Mouse (Mus musculus): ENCODE measurements around the gene Atrip. TPM values are rescaled to one million over a fixed set of nuclear protein-coding genes. Genes with fewer than 3 reads are reported as not detected.

Gene Atrip
- total and polyA plus RNA-seq, 2 experiments from 2014 or later, result 34.6 to 45.2 TPM

DNA sequence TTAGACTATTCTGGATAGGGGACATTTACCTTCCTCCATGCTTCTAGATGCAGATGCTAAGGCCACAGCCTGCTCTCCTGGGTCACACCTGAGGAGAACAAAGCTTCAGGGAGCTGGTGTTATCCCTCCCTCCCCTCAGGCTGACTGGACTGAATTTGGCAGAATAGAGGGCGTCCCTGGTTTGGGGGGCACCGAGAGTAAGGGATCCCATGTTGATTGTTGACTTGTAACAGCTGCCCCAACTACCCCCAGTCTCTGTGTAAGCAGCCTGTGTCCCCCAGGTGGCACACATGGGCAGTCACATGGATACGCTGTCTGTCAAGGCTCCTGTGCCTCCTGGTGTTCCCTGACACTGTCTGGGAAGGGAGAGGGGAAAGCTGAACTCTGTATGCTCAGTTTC, 45.5 kb downstream of the Atrip start:
- ATAC-seq (no peak), DNase-seq (no peak)
- no peaks in the 10 kb centered on the region for H3K9me3 ChIP-seq (ENCODE audit: low read length)
- no peak overlapping the region for H3K4me2 ChIP-seq (ENCODE audit: low read depth)
- no peak overlapping the region for H3K4me3 ChIP-seq (ENCODE audit: low read depth, low read length)
- H3K36me3 ChIP-seq (ENCODE audit: insufficient read depth), result peaks cover 36% of the 10 kb centered on the region
- whole genome bisulfite sequencing, result 85% methylated on average over 3 of the region's 3 CpGs
- no peaks in the 10 kb centered on the region for H3K4me1 ChIP-seq (ENCODE audit: insufficient read depth)
- no peak for TF ChIP-seq CTCF (IDR thresholded peaks at IDR 0.05; ENCODE audit: low read depth)
- H3K9ac ChIP-seq, result no peak overlapping the region
- no peaks in the 10 kb centered on the region for H3K27me3 ChIP-seq (ENCODE audit: insufficient read depth, low read length)
- H3K27ac ChIP-seq (ENCODE audit: low read depth, low read length), result no peak overlapping the region

DNA sequence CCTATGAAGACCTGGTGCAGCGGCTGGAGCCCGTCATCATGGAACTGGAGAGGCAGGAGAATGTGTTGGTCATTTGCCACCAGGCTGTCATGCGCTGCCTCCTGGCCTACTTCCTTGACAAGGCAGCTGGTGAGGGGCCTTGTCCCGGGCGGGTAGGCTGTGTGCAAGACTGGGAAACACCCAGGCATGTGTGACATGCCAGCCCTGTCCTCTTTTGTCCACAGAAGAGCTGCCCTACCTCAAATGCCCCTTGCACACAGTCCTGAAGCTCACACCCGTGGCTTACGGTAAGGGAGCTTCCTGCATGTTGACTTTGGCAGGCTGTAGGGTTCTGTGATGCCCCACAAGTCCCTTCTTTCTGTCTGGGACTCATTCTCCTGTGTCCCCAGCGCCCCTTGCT, 46.4 kb downstream of the Atrip start:
- DNase-seq, result no peak
- H3K27ac ChIP-seq (ENCODE audit: low read depth, low read length), result no peak overlapping the region

DNA sequence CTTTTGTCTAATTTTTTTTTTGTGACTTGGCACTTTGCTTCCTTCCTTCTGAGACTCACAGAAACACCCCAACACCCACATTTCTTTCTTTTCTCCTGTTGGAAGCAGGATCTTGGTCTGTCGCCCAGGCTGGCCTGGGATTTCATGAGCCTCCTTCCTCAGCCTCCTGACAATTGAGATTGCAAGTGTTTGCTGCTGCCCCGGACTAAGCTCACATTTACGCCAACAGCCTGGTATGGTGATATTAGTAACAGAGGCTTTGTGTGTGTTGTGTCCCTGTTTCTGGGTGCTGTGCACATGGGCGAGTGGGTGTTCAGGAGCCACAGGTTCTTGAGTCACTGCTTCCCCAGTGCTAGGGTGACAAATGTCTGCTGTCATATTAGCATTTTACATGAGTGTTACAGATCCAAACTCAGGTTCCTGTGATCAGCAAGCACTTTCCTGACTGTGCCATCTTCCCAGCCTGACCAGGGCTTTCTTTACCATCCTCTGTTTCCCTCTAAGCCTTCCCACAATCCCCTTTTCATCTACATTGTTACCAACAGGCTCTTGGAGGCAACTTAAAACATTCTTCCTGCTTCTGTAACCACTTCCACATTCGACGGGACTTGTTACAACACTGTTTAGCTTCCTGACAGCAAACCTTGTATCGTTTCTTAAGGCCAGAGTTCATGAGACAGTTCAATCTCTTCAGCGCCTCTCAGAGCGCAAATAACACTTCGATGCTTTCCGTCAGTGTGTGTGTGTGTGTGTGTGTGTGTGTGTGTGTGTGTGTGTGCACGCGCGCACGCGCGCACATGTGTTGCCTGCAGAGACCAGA, 50.8 kb downstream of the Atrip start:
- no peak for ATAC-seq
- Histone ChIP-seq H3K4me2 (ENCODE audit: low read depth) (no peak overlapping the region), H3K9me3 (ENCODE audit: low read length) (no peaks in the 10 kb centered on the region), H3K4me1 (ENCODE audit: insufficient read depth) (no peaks in the 10 kb centered on the region), H3K36me3 (ENCODE audit: insufficient read depth) (peaks cover 28% of the 10 kb centered on the region), H3K27ac (ENCODE audit: low read depth, low read length) (no peak overlapping the region), H3K9ac (no peak overlapping the region), H3K27me3 (ENCODE audit: insufficient read depth, low read length) (no peaks in the 10 kb centered on the region), H3K4me3 (ENCODE audit: low read depth, low read length) (no peak overlapping the region)
- WGBS, result 88% methylated on average over 17 of the region's 17 CpGs
- no peak for DNase-seq
- no peak for TF ChIP-seq CTCF (IDR thresholded peaks at IDR 0.05; ENCODE audit: low read depth)

More for the DNA sequence above, 46.4 kb downstream of the Atrip start:
- Histone ChIP-seq H3K9ac (no peak overlapping the region), H3K9me3 (ENCODE audit: low read length) (no peaks in the 10 kb centered on the region), H3K4me2 (ENCODE audit: low read depth) (no peak overlapping the region), H3K27me3 (ENCODE audit: insufficient read depth, low read length) (no peaks in the 10 kb centered on the region), H3K36me3 (ENCODE audit: insufficient read depth) (peaks cover 40% of the 10 kb centered on the region), H3K4me3 (ENCODE audit: low read depth, low read length) (no peak overlapping the region), H3K4me1 (ENCODE audit: insufficient read depth) (no peaks in the 10 kb centered on the region)
- WGBS, result 86% methylated on average over 8 of the region's 8 CpGs
- no peak for ATAC-seq
- no peak for TF ChIP-seq CTCF (IDR thresholded peaks at IDR 0.05; ENCODE audit: low read depth)

DNA sequence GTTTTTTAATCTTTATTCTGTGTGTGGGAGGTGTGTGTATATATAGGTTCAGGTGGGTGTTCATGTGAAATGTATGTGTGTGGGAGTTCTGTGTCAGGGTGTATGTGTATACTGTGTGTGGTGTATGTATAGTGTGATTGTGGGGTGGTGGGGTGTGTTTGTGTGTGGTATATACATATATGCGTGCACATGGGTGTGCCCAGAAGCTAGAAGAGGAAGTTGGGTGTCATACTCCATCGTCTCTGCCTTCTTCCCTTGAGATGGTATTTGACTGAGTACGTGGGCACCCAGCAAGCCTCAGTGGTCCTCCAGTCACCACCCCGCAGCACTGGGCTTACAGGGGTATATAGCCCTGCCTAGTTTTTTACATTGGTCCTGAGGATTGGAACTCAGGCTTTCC, 52.5 kb downstream of the Atrip start:
- no peak overlapping the region for H3K4me2 ChIP-seq (ENCODE audit: low read depth)
- H3K27me3 ChIP-seq (ENCODE audit: insufficient read depth, low read length), result no peaks in the 10 kb centered on the region
- H3K9me3 ChIP-seq (ENCODE audit: low read length), result no peaks in the 10 kb centered on the region
- H3K4me3 ChIP-seq (ENCODE audit: low read depth, low read length), result no peak overlapping the region
- WGBS, result 85% methylated on average over 4 of the region's 4 CpGs
- TF ChIP-seq CTCF (IDR thresholded peaks at IDR 0.05; ENCODE audit: low read depth), result no peak
- no peak overlapping the region for H3K9ac ChIP-seq
- peaks cover 21% of the 10 kb centered on the region for H3K36me3 ChIP-seq (ENCODE audit: insufficient read depth)
- DNase-seq, result no peak
- no peak for ATAC-seq
- H3K4me1 ChIP-seq (ENCODE audit: insufficient read depth), result no peaks in the 10 kb centered on the region
- H3K27ac ChIP-seq (ENCODE audit: low read depth, low read length), result no peak overlapping the region

DNA sequence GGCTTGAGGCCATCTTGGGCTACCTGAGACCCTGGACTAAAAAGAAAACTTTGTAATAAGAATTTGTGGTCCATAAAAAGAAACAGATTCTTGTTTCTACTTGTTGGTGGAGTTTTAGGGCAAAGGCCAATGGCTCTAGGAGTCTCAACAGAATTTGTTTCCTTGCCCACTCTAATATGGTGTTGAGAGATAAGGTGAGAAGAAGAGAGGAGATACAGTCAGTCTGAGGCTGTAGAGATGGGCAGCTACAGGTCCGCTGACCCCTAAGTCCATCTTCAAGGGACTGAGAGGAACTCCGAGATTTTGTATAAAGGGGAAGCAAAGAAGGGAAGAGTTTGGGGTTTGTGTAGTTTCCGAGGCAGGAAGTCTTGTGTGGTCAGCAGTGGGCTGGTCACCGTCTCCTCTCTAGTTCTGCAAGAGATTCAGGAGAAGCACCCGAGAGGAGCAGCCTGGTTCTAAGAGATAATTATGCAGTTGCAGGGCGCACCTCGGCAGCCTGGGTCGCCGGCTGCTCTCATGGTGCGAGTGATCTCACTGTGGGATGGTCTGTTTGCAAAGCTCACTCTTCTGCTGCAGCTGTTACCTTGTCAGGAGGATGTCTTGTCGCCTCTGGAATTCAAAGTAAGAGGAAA, 56.8 kb downstream of the Atrip start:
- no peak for DNase-seq
- no peak for TF ChIP-seq CTCF (IDR thresholded peaks at IDR 0.05; ENCODE audit: low read depth)
- H3K9ac ChIP-seq, result no peak overlapping the region

DNA sequence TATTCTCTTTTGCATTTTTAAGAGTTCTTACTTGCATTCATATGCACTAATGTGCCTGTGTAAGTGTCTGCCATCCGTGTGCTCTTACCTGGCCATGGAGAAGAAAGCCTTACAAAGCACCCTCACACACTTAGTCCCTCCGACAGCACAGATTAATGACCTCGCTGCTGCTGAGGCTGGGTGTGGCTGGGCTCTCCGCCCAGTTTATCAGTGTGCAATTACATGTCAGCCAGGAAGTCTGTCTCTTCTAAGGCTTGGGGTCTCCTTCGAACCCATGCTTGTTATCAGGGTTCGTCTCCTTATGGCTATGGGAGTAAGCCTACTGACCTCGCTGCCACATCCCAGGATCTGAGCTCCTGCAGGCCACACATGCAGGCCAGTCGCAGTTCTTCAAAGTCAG, 58.5 kb downstream of the Atrip start:
- no peak for TF ChIP-seq CTCF (IDR thresholded peaks at IDR 0.05; ENCODE audit: low read depth)
- Histone ChIP-seq H3K4me3 (ENCODE audit: low read depth, low read length) (no peak overlapping the region), H3K9me3 (ENCODE audit: low read length) (no peaks in the 10 kb centered on the region), H3K4me1 (ENCODE audit: insufficient read depth) (no peaks in the 10 kb centered on the region), H3K4me2 (ENCODE audit: low read depth) (no peak overlapping the region), H3K36me3 (ENCODE audit: insufficient read depth) (peaks cover 25% of the 10 kb centered on the region), H3K27ac (ENCODE audit: low read depth, low read length) (no peak overlapping the region), H3K9ac (no peak overlapping the region), H3K27me3 (ENCODE audit: insufficient read depth, low read length) (no peaks in the 10 kb centered on the region)
- DNase-seq (no peak), ATAC-seq (no peak)
- 73% methylated on average over 8 of the region's 8 CpGs for WGBS

More for the DNA sequence above, 56.8 kb downstream of the Atrip start:
- Histone ChIP-seq H3K27me3 (ENCODE audit: insufficient read depth, low read length) (no peaks in the 10 kb centered on the region), H3K4me2 (ENCODE audit: low read depth) (no peak overlapping the region), H3K27ac (ENCODE audit: low read depth, low read length) (no peak overlapping the region), H3K36me3 (ENCODE audit: insufficient read depth) (peaks cover 18% of the 10 kb centered on the region), H3K9me3 (ENCODE audit: low read length) (no peaks in the 10 kb centered on the region), H3K4me3 (ENCODE audit: low read depth, low read length) (no peak overlapping the region), H3K4me1 (ENCODE audit: insufficient read depth) (no peaks in the 10 kb centered on the region)
- no peak for ATAC-seq
- WGBS, result 75% methylated on average over 11 of the region's 11 CpGs

DNA sequence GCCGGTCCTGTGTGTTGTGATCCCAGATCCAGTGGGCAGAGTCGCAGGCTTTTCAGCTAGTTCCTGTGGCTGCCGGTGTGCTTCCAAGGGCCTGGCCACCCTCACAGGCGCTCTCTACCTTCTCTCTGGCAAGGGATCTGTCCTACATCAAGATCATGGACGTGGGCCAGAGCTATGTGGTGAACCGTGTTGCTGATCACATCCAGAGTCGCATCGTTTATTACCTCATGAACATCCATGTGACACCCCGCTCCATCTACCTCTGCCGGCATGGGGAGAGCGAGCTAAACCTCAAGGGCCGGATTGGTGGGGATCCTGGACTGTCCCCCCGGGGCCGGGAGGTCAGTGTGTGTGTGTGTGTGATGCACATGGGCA, 63.6 kb downstream of the Atrip start:
- WGBS, result 91% methylated on average over 14 of the region's 14 CpGs
- Histone ChIP-seq H3K9me3 (ENCODE audit: low read length) (no peaks in the 10 kb centered on the region), H3K27ac (ENCODE audit: low read depth, low read length) (no peak overlapping the region), H3K4me1 (ENCODE audit: insufficient read depth) (no peaks in the 10 kb centered on the region), H3K9ac (no peak overlapping the region), H3K4me2 (ENCODE audit: low read depth) (no peak overlapping the region), H3K4me3 (ENCODE audit: low read depth, low read length) (no peak overlapping the region), H3K27me3 (ENCODE audit: insufficient read depth, low read length) (no peaks in the 10 kb centered on the region), H3K36me3 (ENCODE audit: insufficient read depth) (peaks cover 51% of the 10 kb centered on the region)
- ATAC-seq, result no peak
- no peak for TF ChIP-seq CTCF (IDR thresholded peaks at IDR 0.05; ENCODE audit: low read depth)
- no peak for DNase-seq

Data from forebrain, postnatal 0 days (tissue).